Mouse (Mus musculus): ENCODE measurements at regions not wholly inside any gene's neighbourhood (a gene's known extent, or its start where the extent isn't known, plus 50 kb on each side); places are given as distances from the start of the nearest gene placed in this dataset.

DNA sequence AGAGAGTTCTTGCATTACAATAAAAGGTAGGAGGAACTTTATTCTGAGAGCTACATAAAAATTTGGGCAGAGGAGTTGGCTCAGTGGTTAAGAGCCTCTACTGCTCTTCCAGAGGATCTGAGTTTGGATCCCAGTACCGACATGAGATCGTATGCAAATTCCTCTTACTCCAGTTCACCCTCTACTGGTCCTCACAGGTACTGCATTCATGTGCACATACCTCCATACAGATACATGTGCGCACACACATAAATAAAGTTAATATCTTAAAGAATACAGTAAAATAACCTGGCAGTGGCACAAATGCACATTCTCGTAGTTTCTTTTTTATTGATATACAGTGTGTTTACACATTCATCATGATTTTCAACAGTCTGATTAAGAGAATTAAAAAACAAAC, 232.4 kb downstream of the Vps13c start:
- H3K4me1 ChIP-seq (ENCODE audit: control insufficient read depth, insufficient read depth, low read length), result no peaks in the 10 kb centered on the region
- H3K36me3 ChIP-seq (ENCODE audit: control insufficient read depth, insufficient read depth, low read length), result no peaks in the 10 kb centered on the region
- no peaks in the 10 kb centered on the region for H3K27me3 ChIP-seq (ENCODE audit: control insufficient read depth, insufficient read depth, low read length)
- TF ChIP-seq CTCF (IDR thresholded peaks at IDR 0.05; ENCODE audit: control insufficient read depth, insufficient read depth, insufficient replicate concordance, low read depth, low read length) (no peak; the same call in 1 of the 2 replicates), POLR2A (IDR thresholded peaks at IDR 0.05; ENCODE audit: control insufficient read depth, low read depth, low read length) (no peak)
- H3K4me3 ChIP-seq (ENCODE audit: control insufficient read depth, low read depth, low read length), result no peak overlapping the region
- no peak overlapping the region for H3K27ac ChIP-seq (ENCODE audit: control insufficient read depth, insufficient read depth, low read depth, low read length)

DNA sequence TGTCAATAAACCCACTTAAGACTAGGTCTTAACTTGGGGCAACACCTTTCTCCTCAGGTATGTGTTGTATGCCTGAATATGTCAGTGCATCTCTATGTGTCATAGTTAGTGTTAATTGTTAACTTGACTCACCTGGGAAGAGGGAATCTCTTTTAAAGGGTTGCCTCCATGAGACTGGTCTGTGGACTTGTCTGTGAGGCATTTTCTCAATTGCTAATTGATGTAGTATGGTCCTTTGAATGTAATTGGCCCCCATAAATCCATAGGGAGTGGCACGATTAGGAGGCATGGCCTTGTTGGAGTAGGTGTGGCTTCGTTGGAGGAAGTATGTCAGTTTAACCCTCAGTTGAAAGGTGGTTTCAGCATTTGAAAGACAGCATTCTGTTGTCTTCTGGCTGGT, 237.1 kb downstream of the Vps13c start:
- Histone ChIP-seq H3K4me1 (ENCODE audit: control insufficient read depth, insufficient read depth, low read length) (no peaks in the 10 kb centered on the region), H3K4me3 (ENCODE audit: control insufficient read depth, low read depth, low read length) (no peak overlapping the region), H3K27ac (ENCODE audit: control insufficient read depth, insufficient read depth, low read depth, low read length) (no peak overlapping the region), H3K36me3 (ENCODE audit: control insufficient read depth, insufficient read depth, low read length) (no peaks in the 10 kb centered on the region), H3K27me3 (ENCODE audit: control insufficient read depth, insufficient read depth, low read length) (no peaks in the 10 kb centered on the region)
- TF ChIP-seq CTCF (IDR thresholded peaks at IDR 0.05; ENCODE audit: control insufficient read depth, insufficient read depth, insufficient replicate concordance, low read depth, low read length), result no peak
- TF ChIP-seq POLR2A (IDR thresholded peaks at IDR 0.05; ENCODE audit: control insufficient read depth, low read depth, low read length), result no peak

DNA sequence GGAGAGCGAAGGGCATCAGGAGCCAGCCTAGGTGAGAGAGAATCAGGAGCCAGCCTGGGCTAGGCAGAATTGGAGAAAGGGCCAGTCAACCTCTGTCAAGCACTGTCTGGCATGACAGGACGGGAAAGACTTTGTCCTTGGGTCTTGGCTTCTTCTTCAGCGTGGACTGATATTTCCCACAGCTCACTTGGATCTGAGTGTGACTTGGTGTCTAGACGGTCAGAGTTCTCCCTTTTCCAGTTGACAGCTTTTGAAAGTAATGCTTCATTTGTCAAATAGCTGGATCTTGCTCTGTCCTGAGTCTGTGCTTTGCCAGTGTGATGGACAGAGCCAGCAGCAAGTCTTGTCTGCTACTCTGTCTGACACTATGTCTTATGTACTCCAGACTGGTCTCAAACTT, 243.1 kb downstream of the Vps13c start:
- Histone ChIP-seq H3K27ac (ENCODE audit: control insufficient read depth, insufficient read depth, low read depth, low read length) (no peak overlapping the region), H3K4me3 (ENCODE audit: control insufficient read depth, low read depth, low read length) (no peak overlapping the region), H3K36me3 (ENCODE audit: control insufficient read depth, insufficient read depth, low read length) (no peaks in the 10 kb centered on the region), H3K4me1 (ENCODE audit: control insufficient read depth, insufficient read depth, low read length) (no peaks in the 10 kb centered on the region), H3K27me3 (ENCODE audit: control insufficient read depth, insufficient read depth, low read length) (no peaks in the 10 kb centered on the region)
- no peak for TF ChIP-seq CTCF (IDR thresholded peaks at IDR 0.05; ENCODE audit: control insufficient read depth, insufficient read depth, insufficient replicate concordance, low read depth, low read length)
- no peak for TF ChIP-seq POLR2A (IDR thresholded peaks at IDR 0.05; ENCODE audit: control insufficient read depth, low read depth, low read length)

DNA sequence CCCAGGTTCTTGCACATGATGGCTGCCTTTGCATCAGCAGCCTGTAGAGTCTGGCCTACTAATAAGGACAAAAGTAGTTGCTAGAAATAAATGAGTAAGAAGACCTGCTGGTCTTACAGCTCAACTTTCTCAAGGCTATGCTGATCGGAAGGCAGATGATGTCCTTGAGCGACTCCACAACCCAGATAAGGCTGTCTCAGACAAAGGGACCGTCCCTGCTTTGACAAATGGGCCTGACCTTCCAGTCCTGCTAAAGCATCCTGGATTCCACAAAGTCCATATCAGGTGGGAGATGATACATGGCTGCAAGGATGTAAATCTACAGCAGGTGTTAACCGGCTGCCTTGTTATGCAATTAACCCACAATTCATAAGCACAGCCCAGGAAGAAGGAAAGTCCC, 244.8 kb downstream of the Vps13c start:
- no peak for TF ChIP-seq CTCF (IDR thresholded peaks at IDR 0.05; ENCODE audit: control insufficient read depth, insufficient read depth, insufficient replicate concordance, low read depth, low read length)
- no peak for TF ChIP-seq POLR2A (IDR thresholded peaks at IDR 0.05; ENCODE audit: control insufficient read depth, low read depth, low read length)
- Histone ChIP-seq H3K4me3 (ENCODE audit: control insufficient read depth, low read depth, low read length) (no peak overlapping the region), H3K4me1 (ENCODE audit: control insufficient read depth, insufficient read depth, low read length) (no peaks in the 10 kb centered on the region), H3K27me3 (ENCODE audit: control insufficient read depth, insufficient read depth, low read length) (no peaks in the 10 kb centered on the region), H3K36me3 (ENCODE audit: control insufficient read depth, insufficient read depth, low read length) (no peaks in the 10 kb centered on the region), H3K27ac (ENCODE audit: control insufficient read depth, insufficient read depth, low read depth, low read length) (no peak overlapping the region)

DNA sequence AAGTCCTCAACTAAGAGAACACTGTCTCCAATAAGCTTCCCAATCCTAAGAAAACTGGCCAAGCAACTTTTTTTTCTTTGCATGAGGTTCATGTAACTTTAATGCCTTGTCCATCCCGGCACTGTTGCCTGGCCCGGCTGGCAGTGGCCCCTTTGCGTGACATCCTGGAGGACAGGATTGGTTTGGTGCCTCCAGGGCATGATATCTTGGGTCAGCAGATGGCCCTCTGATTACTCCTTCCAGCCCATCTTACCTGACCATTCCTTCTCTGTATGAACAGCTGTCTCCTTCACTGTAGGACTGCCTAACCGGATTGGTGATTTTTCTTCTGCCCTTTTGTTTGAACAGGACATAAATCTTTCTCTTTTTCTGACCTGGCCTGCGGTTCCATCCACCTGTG, 254.4 kb downstream of the Vps13c start:
- TF ChIP-seq CTCF (IDR thresholded peaks at IDR 0.05; ENCODE audit: control insufficient read depth, insufficient read depth, insufficient replicate concordance, low read depth, low read length), result no peak
- TF ChIP-seq POLR2A (IDR thresholded peaks at IDR 0.05; ENCODE audit: control insufficient read depth, low read depth, low read length), result no peak
- Histone ChIP-seq H3K27me3 (ENCODE audit: control insufficient read depth, insufficient read depth, low read length) (no peaks in the 10 kb centered on the region), H3K27ac (ENCODE audit: control insufficient read depth, insufficient read depth, low read depth, low read length) (no peak overlapping the region), H3K36me3 (ENCODE audit: control insufficient read depth, insufficient read depth, low read length) (no peaks in the 10 kb centered on the region), H3K4me3 (ENCODE audit: control insufficient read depth, low read depth, low read length) (no peak overlapping the region), H3K4me1 (ENCODE audit: control insufficient read depth, insufficient read depth, low read length) (no peaks in the 10 kb centered on the region)

DNA sequence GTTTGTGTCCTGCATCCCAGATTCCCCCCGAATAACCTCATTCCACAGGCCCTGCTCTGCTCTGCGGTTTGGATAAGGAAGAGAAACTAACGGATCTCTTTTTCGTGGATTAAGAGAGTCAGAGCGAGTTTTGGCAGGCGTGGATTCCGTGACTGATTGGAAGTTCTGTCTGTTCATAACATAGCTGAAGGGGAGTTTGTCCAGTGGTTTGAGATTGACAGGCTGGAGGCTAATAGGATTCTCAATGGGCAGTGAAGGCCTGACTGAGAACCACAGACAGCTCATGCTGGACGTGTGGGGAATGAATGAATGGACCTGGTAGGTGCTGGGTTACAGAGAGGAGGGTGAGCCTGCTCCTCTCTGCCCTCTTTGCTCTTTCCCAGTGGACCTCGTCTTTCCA, 269.6 kb downstream of the Vps13c start:
- TF ChIP-seq POLR2A (IDR thresholded peaks at IDR 0.05; ENCODE audit: control insufficient read depth, low read depth, low read length), result no peak
- TF ChIP-seq CTCF (IDR thresholded peaks at IDR 0.05; ENCODE audit: control insufficient read depth, insufficient read depth, insufficient replicate concordance, low read depth, low read length), result no peak
- no peaks in the 10 kb centered on the region for H3K36me3 ChIP-seq (ENCODE audit: control insufficient read depth, insufficient read depth, low read length)
- H3K27me3 ChIP-seq (ENCODE audit: control insufficient read depth, insufficient read depth, low read length), result no peaks in the 10 kb centered on the region
- no peaks in the 10 kb centered on the region for H3K4me1 ChIP-seq (ENCODE audit: control insufficient read depth, insufficient read depth, low read length)
- no peak overlapping the region for H3K27ac ChIP-seq (ENCODE audit: control insufficient read depth, insufficient read depth, low read depth, low read length)
- H3K4me3 ChIP-seq (ENCODE audit: control insufficient read depth, low read depth, low read length), result no peak overlapping the region

DNA sequence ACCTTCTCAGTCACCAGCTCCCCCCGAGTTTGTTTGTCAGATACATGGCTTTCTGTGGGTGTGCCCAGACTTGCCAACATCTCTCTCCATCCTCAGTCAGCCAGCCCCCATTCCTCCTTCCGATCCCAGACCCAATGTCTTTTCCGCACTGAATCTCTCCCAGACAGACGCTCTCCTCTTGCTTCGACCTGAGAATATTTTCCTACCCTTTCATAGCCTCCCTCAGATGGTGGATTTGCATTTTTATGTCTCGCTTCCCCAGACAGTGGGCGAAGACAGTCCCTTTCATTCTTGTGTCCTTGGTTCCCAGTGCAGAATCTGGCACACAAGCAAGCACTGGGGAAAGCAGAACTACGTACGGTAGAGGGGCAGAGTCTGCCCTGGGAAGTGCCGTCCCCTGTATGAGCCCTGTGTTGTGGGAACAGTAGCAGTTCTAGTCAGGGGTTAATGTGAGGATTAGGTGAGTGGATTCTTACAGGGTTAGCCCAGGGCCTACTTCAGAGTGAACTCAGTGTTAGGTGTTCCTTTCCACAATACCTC, 275.0 kb downstream of the Vps13c start:
- Histone ChIP-seq H3K4me3 (ENCODE audit: control insufficient read depth, low read depth, low read length) (no peak overlapping the region), H3K27me3 (ENCODE audit: control insufficient read depth, insufficient read depth, low read length) (no peaks in the 10 kb centered on the region), H3K36me3 (ENCODE audit: control insufficient read depth, insufficient read depth, low read length) (no peaks in the 10 kb centered on the region), H3K4me1 (ENCODE audit: control insufficient read depth, insufficient read depth, low read length) (no peaks in the 10 kb centered on the region), H3K27ac (ENCODE audit: control insufficient read depth, insufficient read depth, low read depth, low read length) (no peak overlapping the region)
- no peak for TF ChIP-seq CTCF (IDR thresholded peaks at IDR 0.05; ENCODE audit: control insufficient read depth, insufficient read depth, insufficient replicate concordance, low read depth, low read length)

DNA sequence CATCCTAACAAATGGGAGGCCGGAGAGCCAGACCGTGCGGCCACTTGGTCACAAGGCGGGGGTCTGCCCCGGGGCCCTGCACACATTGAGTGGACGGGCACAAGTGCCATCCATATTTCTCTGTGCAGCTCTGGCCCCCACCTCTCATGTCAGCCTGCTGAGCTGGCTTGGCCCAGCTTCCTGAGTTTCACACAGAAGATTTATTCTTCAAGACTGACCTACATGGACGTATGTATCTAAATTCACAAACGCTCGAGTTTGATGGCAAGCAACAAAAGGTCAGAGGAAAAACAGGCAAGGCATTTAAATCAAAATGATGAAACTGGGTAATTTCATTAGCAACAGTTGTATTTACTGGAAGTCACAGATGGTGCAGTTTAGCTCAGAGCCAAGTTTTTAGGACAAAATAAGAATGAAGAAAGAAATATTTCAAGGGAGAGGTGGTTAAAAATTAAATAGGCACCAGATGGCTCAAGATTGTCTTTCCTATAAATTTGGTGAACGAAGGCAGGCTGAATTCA, 276.1 kb downstream of the Vps13c start:
- Histone ChIP-seq H3K4me1 (ENCODE audit: control insufficient read depth, insufficient read depth, low read length) (no peaks in the 10 kb centered on the region), H3K27me3 (ENCODE audit: control insufficient read depth, insufficient read depth, low read length) (no peaks in the 10 kb centered on the region), H3K27ac (ENCODE audit: control insufficient read depth, insufficient read depth, low read depth, low read length) (no peak overlapping the region), H3K4me3 (ENCODE audit: control insufficient read depth, low read depth, low read length) (no peak overlapping the region), H3K36me3 (ENCODE audit: control insufficient read depth, insufficient read depth, low read length) (no peaks in the 10 kb centered on the region)
- TF ChIP-seq POLR2A (IDR thresholded peaks at IDR 0.05; ENCODE audit: control insufficient read depth, low read depth, low read length) (no peak), CTCF (IDR thresholded peaks at IDR 0.05; ENCODE audit: control insufficient read depth, insufficient read depth, insufficient replicate concordance, low read depth, low read length) (no peak)

Measured in testis, adult 2 months (tissue).